Mouse (Mus musculus) limb, embryonic 11.5 days (tissue): ENCODE data around the gene Adcyap1r1. TPM values are rescaled to one million over a fixed set of nuclear protein-coding genes. Genes with fewer than 3 reads are reported as not detected.
A peak's percentile ranks its signal among the peaks of the same experiment; 100 is the strongest.

Experiments used
- ATAC-seq: fragments of 200-750 bp; cut with Nextera tagmentation; 2 replicates; pipeline ENCODE4 v1.8.0; 2017; ENCODE audit warnings: low read depth; ENCODE audit not compliant: insufficient number of reproducible peaks, low FRiP score, low TSS enrichment
- DNase-seq: peaks from one replicate; pipeline ENCODE4 v3.0.0-alpha.2; 2015; ENCODE audit warnings: low spot score
- H3K27ac ChIP-seq: fragments of 300-500 bp; sonication (generic); replicated peaks from 2 replicates; pipeline ENCODE4 v1.5.1; 2014; ENCODE audit warnings: low read depth, mild to moderate bottlenecking, low read length
- H3K27me3 ChIP-seq: fragments of 300-500 bp; sonication (generic); 2 replicates; pipeline ENCODE4 v1.6.1; 2014; ENCODE audit warnings: mild to moderate bottlenecking, low read length, mixed read lengths; ENCODE audit not compliant: control insufficient read depth, insufficient read depth
- H3K36me3 ChIP-seq: fragments of 300-500 bp; sonication (generic); 2 replicates; pipeline ENCODE4 v1.6.1; 2014; ENCODE audit warnings: mild to moderate bottlenecking, low read length, moderate library complexity, mixed read lengths; ENCODE audit not compliant: control insufficient read depth, insufficient read depth
- H3K4me1 ChIP-seq: fragments of 300-500 bp; sonication (generic); 2 replicates; pipeline ENCODE4 v1.6.1; 2014; ENCODE audit warnings: low read length, mixed read lengths; ENCODE audit not compliant: control insufficient read depth, insufficient read depth
- H3K4me2 ChIP-seq: fragments of 300-500 bp; sonication (generic); 2 replicates; pipeline ENCODE4 v1.6.1; 2014; ENCODE audit warnings: low read depth, mild to moderate bottlenecking, moderate library complexity; ENCODE audit not compliant: severe bottlenecking
- H3K4me3 ChIP-seq: fragments of 300-500 bp; sonication (generic); 2 replicates; pipeline ENCODE4 v1.5.1; 2014; ENCODE audit warnings: low read depth, low read length
- H3K9ac ChIP-seq: fragments of 300-500 bp; sonication (generic); 2 replicates; pipeline ENCODE4 v1.6.1; 2014; ENCODE audit warnings: mild to moderate bottlenecking, low read length
- H3K9me3 ChIP-seq: fragments of 300-500 bp; sonication (generic); 2 replicates; pipeline ENCODE4 v1.6.1; 2016; ENCODE audit warnings: low read length; ENCODE audit not compliant: control insufficient read depth
- WGBS: fragments of 180-500 bp; shearing (Covaris S2); extraction: QIAGEN DNeasy Blood & Tissue Kit; methylation state at CpG from one replicate; pipeline ENCODE4 v1.1.7; 2014; 5-methylcytosine and 5-hydroxymethylcytosine counted together
- polyA plus RNA-seq: library from polyadenylated mRNA; unstranded; fragments of >200 nt; fragmentation: Nextera tagmentation; extraction: Ambion mirVana; gene quantifications from 2 replicates; pipeline ENCODE4 v1.2.1, GENCODE M21; 2014

Adcyap1r1 gene
- polyA plus RNA-seq, 1 experiment from 2014 or later = 0.48 TPM

DNA sequence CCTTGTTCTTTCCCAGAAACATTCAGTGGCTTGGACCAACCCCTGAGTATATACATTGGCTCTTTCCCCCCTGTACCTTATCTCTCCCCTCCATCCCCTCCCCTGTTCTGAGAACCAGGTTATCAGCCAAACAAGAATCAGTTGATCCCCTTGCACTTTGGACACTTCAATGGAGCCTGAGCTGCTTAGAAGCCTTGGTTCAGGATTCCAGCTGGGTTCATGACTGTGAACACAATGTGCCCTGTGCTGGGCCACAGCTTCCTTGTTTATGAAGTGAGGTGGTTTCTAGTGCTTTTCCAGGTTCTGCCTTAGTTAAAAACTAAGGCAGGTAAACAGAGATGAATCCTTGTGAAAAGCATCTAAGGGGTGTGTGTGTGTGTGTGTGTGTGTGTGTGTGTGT is 47.0 kb downstream of the Adcyap1r1 start:
- no peak overlapping the region for H3K4me2 ChIP-seq
- H3K9ac ChIP-seq = no peak overlapping the region
- H3K9me3 ChIP-seq = no peaks in the 10 kb centered on the region
- DNase-seq = no peak
- no peaks in the 10 kb centered on the region for H3K36me3 ChIP-seq
- H3K27ac ChIP-seq = no peak overlapping the region
- no peak for ATAC-seq
- no peaks in the 10 kb centered on the region for H3K27me3 ChIP-seq
- no peak overlapping the region for H3K4me3 ChIP-seq
- no peaks in the 10 kb centered on the region for H3K4me1 ChIP-seq

GRCm38 (mm10) chr6:55501061-55501460 is 49.3 kb downstream of the Adcyap1r1 start:
- DNase-seq (no peak), ATAC-seq (no peak)
- Histone ChIP-seq H3K36me3 (no peaks in the 10 kb centered on the region), H3K4me1 (no peaks in the 10 kb centered on the region), H3K4me2 (no peak overlapping the region), H3K9ac (no peak overlapping the region), H3K4me3 (no peak overlapping the region), H3K27ac (no peak overlapping the region), H3K9me3 (no peaks in the 10 kb centered on the region), H3K27me3 (no peaks in the 10 kb centered on the region)
- WGBS = 39% methylated on average over 6 of the region's 6 CpGs

- Histone ChIP-seq H3K9me3 (no peaks in the 10 kb centered on the region), H3K27me3 (no peaks in the 10 kb centered on the region), H3K4me2 (no peak overlapping the region), H3K36me3 (no peaks in the 10 kb centered on the region), H3K27ac (no peak overlapping the region), H3K4me1 (no peaks in the 10 kb centered on the region), H3K4me3 (no peak overlapping the region), H3K9ac (no peak overlapping the region)
- ATAC-seq (no peak), DNase-seq (no peak)
- 93% methylated on average over 7 of the region's 7 CpGs for WGBS
These were observed 50.5 kb downstream of the Adcyap1r1 start for GRCm38 (mm10) chr6:55502309-55502708.

GRCm38 (mm10) chr6:55504797-55505488 is 53.2 kb downstream of the Adcyap1r1 start:
- no peaks in the 10 kb centered on the region for H3K9me3 ChIP-seq
- ATAC-seq (no peak), DNase-seq (peak; percentile 29)
- no peaks in the 10 kb centered on the region for H3K4me1 ChIP-seq
- no peaks in the 10 kb centered on the region for H3K36me3 ChIP-seq
- no peaks in the 10 kb centered on the region for H3K27me3 ChIP-seq
- H3K4me2 ChIP-seq = no peak overlapping the region
- H3K9ac ChIP-seq = no peak overlapping the region
- WGBS = 92% methylated on average over 2 of the region's 2 CpGs
- no peak overlapping the region for H3K27ac ChIP-seq
- no peak overlapping the region for H3K4me3 ChIP-seq

- no peak overlapping the region for H3K4me3 ChIP-seq
- no peaks in the 10 kb centered on the region for H3K36me3 ChIP-seq
- no peaks in the 10 kb centered on the region for H3K27me3 ChIP-seq
- H3K9ac ChIP-seq = no peak overlapping the region
- ATAC-seq (no peak), DNase-seq (peak; percentile 52)
- no peak overlapping the region for H3K4me2 ChIP-seq
- no peak overlapping the region for H3K27ac ChIP-seq
- whole genome bisulfite sequencing = 88% methylated on average over 4 of the region's 4 CpGs
- no peaks in the 10 kb centered on the region for H3K4me1 ChIP-seq
- no peaks in the 10 kb centered on the region for H3K9me3 ChIP-seq
These were observed 54.7 kb downstream of the Adcyap1r1 start for GRCm38 (mm10) chr6:55506519-55506918.

GRCm38 (mm10) chr6:55509130-55509870 is 57.5 kb downstream of the Adcyap1r1 start:
- Histone ChIP-seq H3K27me3 (no peaks in the 10 kb centered on the region), H3K4me1 (no peaks in the 10 kb centered on the region), H3K27ac (no peak overlapping the region), H3K36me3 (no peaks in the 10 kb centered on the region), H3K4me3 (no peak overlapping the region), H3K4me2 (no peak overlapping the region), H3K9ac (no peak overlapping the region), H3K9me3 (no peaks in the 10 kb centered on the region)
- no peak for DNase-seq
- ATAC-seq = no peak
- WGBS = 83% methylated on average over 6 of the region's 6 CpGs

GRCm38 (mm10) chr6:55511212-55512065 is 59.7 kb downstream of the Adcyap1r1 start:
- Histone ChIP-seq H3K4me1 (no peaks in the 10 kb centered on the region), H3K27ac (no peak overlapping the region), H3K4me2 (no peak overlapping the region), H3K9ac (no peak overlapping the region), H3K9me3 (no peaks in the 10 kb centered on the region), H3K4me3 (no peak overlapping the region), H3K27me3 (no peaks in the 10 kb centered on the region), H3K36me3 (no peaks in the 10 kb centered on the region)
- ATAC-seq (no peak; the same call in 1 of the 2 replicates), DNase-seq (peak; percentile 84)
- 30% methylated on average over 12 of the region's 12 CpGs for WGBS

GRCm38 (mm10) chr6:55512066-55512703 is 60.4 kb downstream of the Adcyap1r1 start:
- DNase-seq = no peak
- H3K9ac ChIP-seq = no peak overlapping the region

More at GRCm38 (mm10) chr6:55512066-55512703, 60.4 kb downstream of the Adcyap1r1 start:
- WGBS = 61% methylated on average over 19 of the region's 19 CpGs
- H3K9me3 ChIP-seq = no peaks in the 10 kb centered on the region
- no peak overlapping the region for H3K4me3 ChIP-seq
- no peak for ATAC-seq
- no peak overlapping the region for H3K4me2 ChIP-seq
- H3K36me3 ChIP-seq = no peaks in the 10 kb centered on the region
- H3K27ac ChIP-seq = no peak overlapping the region
- H3K27me3 ChIP-seq = no peaks in the 10 kb centered on the region
- no peaks in the 10 kb centered on the region for H3K4me1 ChIP-seq
